Mouse (Mus musculus) limb, embryonic 14.5 days (tissue): ENCODE measurements around the gene Dnajc24. TPM values are rescaled to one million over a fixed set of nuclear protein-coding genes. Genes with fewer than 3 reads are reported as not detected.

Experiments
- ATAC-seq: fragments of 200-750 bp; cut with Nextera tagmentation; 2 replicates; pipeline ENCODE4 v1.8.0; 2017; ENCODE audit warnings: low read depth, moderate number of reproducible peaks, moderate TSS enrichment; ENCODE audit not compliant: low FRiP score
- DNase-seq: peaks from one replicate; pipeline ENCODE4 v3.0.0-alpha.2; 2015; ENCODE audit warnings: low spot score
- H3K27ac ChIP-seq: fragments of 300-500 bp; sonication (generic); replicated peaks from 2 replicates; pipeline ENCODE4 v1.5.1; 2014; ENCODE audit warnings: low read depth, mild to moderate bottlenecking, low read length, moderate library complexity, mixed read lengths
- H3K27me3 ChIP-seq: fragments of 300-500 bp; sonication (generic); 2 replicates; pipeline ENCODE4 v1.6.1; 2014; ENCODE audit warnings: low read length, mixed read lengths; ENCODE audit not compliant: control insufficient read depth, insufficient read depth
- H3K36me3 ChIP-seq: fragments of 300-500 bp; sonication (generic); 2 replicates; pipeline ENCODE4 v1.6.1; 2014; ENCODE audit warnings: mild to moderate bottlenecking, low read length, moderate library complexity, mixed read lengths; ENCODE audit not compliant: control insufficient read depth, insufficient read depth
- H3K4me1 ChIP-seq: fragments of 300-500 bp; sonication (generic); 2 replicates; pipeline ENCODE4 v1.6.1; 2014; ENCODE audit warnings: antibody characterized with exemption, low read length, mixed read lengths; ENCODE audit not compliant: control insufficient read depth, insufficient read depth
- H3K4me2 ChIP-seq: fragments of 300-500 bp; sonication (generic); replicated peaks from 2 replicates; pipeline ENCODE4 v1.6.1; 2014; ENCODE audit warnings: low read depth, mild to moderate bottlenecking, low read length, moderate library complexity; ENCODE audit not compliant: severe bottlenecking
- H3K4me3 ChIP-seq: fragments of 300-500 bp; sonication (generic); replicated peaks from 2 replicates; pipeline ENCODE4 v1.5.1; 2014; ENCODE audit warnings: low read length
- H3K9ac ChIP-seq: fragments of 300-500 bp; sonication (generic); 2 replicates; pipeline ENCODE4 v1.6.1; 2014; ENCODE audit warnings: mild to moderate bottlenecking, low read depth, low read length, moderate library complexity; ENCODE audit not compliant: severe bottlenecking
- H3K9me3 ChIP-seq: fragments of 300-500 bp; sonication (generic); 2 replicates; pipeline ENCODE4 v1.6.1; 2016; ENCODE audit warnings: low read length; ENCODE audit not compliant: control insufficient read depth
- POLR2A ChIP-seq: fragments of 200-500 bp; IDR thresholded peaks from 2 replicates; pipeline ENCODE4 v1.8.0; 2012; ENCODE audit warnings: inconsistent platforms, mild to moderate bottlenecking, moderate library complexity, borderline replicate concordance; ENCODE audit not compliant: insufficient read depth, insufficient read length; ENCODE audit errors: extremely low read depth
- WGBS: fragments of 180-500 bp; shearing (Covaris S2); extraction: QIAGEN DNeasy Blood & Tissue Kit; methylation state at CpG from one replicate; pipeline ENCODE4 v1.1.7; 2014; 5-methylcytosine and 5-hydroxymethylcytosine counted together
- microRNA-seq: library from miRNA; unstranded; fragments of <30 nt; microRNA quantifications from one replicate; pipeline ENCODE4, GENCODE M21; 2016
- polyA plus RNA-seq, 2 experiments: library from polyadenylated mRNA; depleted of rRNA in 1 of 2; stranded (reverse) in 1 of 2; unstranded in 1 of 2; fragments of >200 nt; fragmentation: Nextera tagmentation in 1 of 2; extraction: Ambion mirVana in 1 of 2; gene quantifications; 2 replicates each; pipeline versions ENCODE4 v1.2.1 to v1.2.3; 2012 to 2014

Dnajc24 gene
- polyA plus RNA-seq, 2 experiments, result 29.3 to 29.6 TPM

DNA sequence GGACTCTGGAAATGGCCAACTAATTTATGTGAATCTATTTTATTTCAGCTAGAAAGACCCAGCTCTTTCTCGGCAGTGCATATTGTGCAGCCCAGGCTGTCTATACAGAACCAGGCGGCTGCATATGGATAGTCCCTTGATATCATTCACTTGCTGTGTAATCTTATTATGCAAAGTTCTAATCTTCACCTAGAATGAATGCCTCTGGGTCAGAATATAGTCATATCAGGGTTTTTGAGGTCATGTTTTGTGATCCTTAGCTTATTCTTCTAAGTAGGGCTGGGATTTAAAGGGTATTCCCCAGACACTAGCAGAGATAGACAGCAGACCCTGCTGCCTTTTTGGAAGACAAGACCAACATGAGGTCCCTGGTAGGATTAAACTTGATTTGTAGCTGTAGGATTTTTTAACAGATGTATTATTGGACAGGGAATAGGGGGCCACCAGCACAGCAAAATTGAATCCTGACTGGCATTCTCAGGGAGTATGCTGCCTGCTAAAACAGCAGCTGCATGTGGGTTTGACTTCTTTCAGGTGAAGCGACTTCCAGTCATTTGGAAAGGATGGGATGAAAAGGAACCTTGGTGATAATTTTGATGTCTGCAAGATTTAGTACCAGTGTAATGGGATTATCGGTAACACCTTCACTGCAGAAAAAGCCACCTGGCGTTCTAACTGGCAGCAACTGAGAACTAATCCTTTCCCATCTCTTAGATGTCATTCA, 85.6 kb downstream of the Dnajc24 start:
- no peaks in the 10 kb centered on the region for H3K9me3 ChIP-seq
- H3K4me1 ChIP-seq, result no peaks in the 10 kb centered on the region
- H3K9ac ChIP-seq, result no peak overlapping the region
- ATAC-seq (no peak), DNase-seq (no peak)
- H3K4me3 ChIP-seq, result no peak overlapping the region
- TF ChIP-seq POLR2A, result no peak
- H3K4me2 ChIP-seq, result no peak overlapping the region
- 74% methylated on average over 5 of the region's 5 CpGs for WGBS
- H3K27ac ChIP-seq, result no peak overlapping the region
- H3K36me3 ChIP-seq, result no peaks in the 10 kb centered on the region
- H3K27me3 ChIP-seq, result no peaks in the 10 kb centered on the region

Small RNA genes lying within 50 kb of the gene (microRNA-seq; reads per million reads assigned to microRNA genes)
- not detected for gene Gm22002

Other genes with a start within 250 kb of the Dnajc24 start
- 9.7 and 12.5 TPM in 2 replicates for gene Elp4, start 99.0 kb downstream of the Dnajc24 start, polyA plus RNA-seq (2012; rRNA removed)
- gene Elp4, start 99.0 kb downstream of the Dnajc24 start, polyA plus RNA-seq (2014; fragmentation: Nextera tagmentation; extraction: Ambion mirVana), result 31.2 and 32.4 TPM in 2 replicates
- gene Immp1l, start 98.9 kb downstream of the Dnajc24 start, polyA plus RNA-seq (2012; rRNA removed), result 45.2 and 55.7 TPM in 2 replicates
- 134 and 144 TPM in 2 replicates for gene Immp1l, start 98.9 kb downstream of the Dnajc24 start, polyA plus RNA-seq (2014; fragmentation: Nextera tagmentation; extraction: Ambion mirVana)